Mouse (Mus musculus) cerebellum, adult 11 months (tissue): ENCODE data around the gene Ndufs8.
"Not testable (repeated sequence)": the region's sequence is repeated elsewhere in the genome, so short reads cannot be mapped to it uniquely, and the experiment has no call there.

Experiments used
- DNase-seq: peaks from one replicate; pipeline ENCODE4 v3.0.0; 2022

The Ndufs8 gene

GRCm38 (mm10) chr19:3912337-3913204 lies at the start of gene Ndufs8:
TSS of gene Ndufs8 (minus strand) at chr19:3912774.
- peak; percentile 93 for DNase-seq

GRCm38 (mm10) chr19:3961805-3962204 lies 49.2 kb upstream of the Ndufs8 start:
- not testable (repeated sequence) for DNase-seq

- DNase-seq = no peak
These were observed 47.6 kb upstream of the Ndufs8 start for GRCm38 (mm10) chr19:3960211-3960610.

- DNase-seq = no peak
These were observed 46.5 kb upstream of the Ndufs8 start for GRCm38 (mm10) chr19:3959030-3959429.

GRCm38 (mm10) chr19:3958470-3958869 lies 45.9 kb upstream of the Ndufs8 start, which contains the start of gene Aldh3b3:
TSS of gene Aldh3b3 (plus strand) at chr19:3958645.
- no peak for DNase-seq

- not testable (repeated sequence) for DNase-seq
These were observed 44.9 kb upstream of the Ndufs8 start for GRCm38 (mm10) chr19:3957296-3958036.

- no peak for DNase-seq
These were observed 43.2 kb upstream of the Ndufs8 start for GRCm38 (mm10) chr19:3955804-3956203.

- DNase-seq = no peak
These were observed 42.5 kb upstream of the Ndufs8 start for GRCm38 (mm10) chr19:3955033-3955432.

GRCm38 (mm10) chr19:3952099-3952498 lies 39.5 kb upstream of the Ndufs8 start:
- no peak for DNase-seq

GRCm38 (mm10) chr19:3951461-3951860 lies 38.9 kb upstream of the Ndufs8 start:
- DNase-seq = no peak

- no peak for DNase-seq
These were observed 37.8 kb upstream of the Ndufs8 start for GRCm38 (mm10) chr19:3950331-3950730.

- DNase-seq = no peak
These were observed 36.0 kb upstream of the Ndufs8 start for GRCm38 (mm10) chr19:3948546-3948945.

GRCm38 (mm10) chr19:3947813-3948212 lies 35.2 kb upstream of the Ndufs8 start:
- DNase-seq = no peak

- peak; percentile 51 for DNase-seq
These were observed 34.1 kb upstream of the Ndufs8 start for GRCm38 (mm10) chr19:3946715-3947114.

GRCm38 (mm10) chr19:3945872-3946564 lies 33.4 kb upstream of the Ndufs8 start:
- DNase-seq = no peak

GRCm38 (mm10) chr19:3942986-3943735 lies 30.6 kb upstream of the Ndufs8 start:
- no peak for DNase-seq

GRCm38 (mm10) chr19:3942315-3942714 lies 29.7 kb upstream of the Ndufs8 start:
- DNase-seq = no peak

- peak; percentile 35 for DNase-seq
These were observed 23.6 kb upstream of the Ndufs8 start for GRCm38 (mm10) chr19:3935896-3936850.

GRCm38 (mm10) chr19:3935032-3935895 lies 22.7 kb upstream of the Ndufs8 start, which contains the start of gene Unc93b1:
TSS of gene Unc93b1 (plus strand) at chr19:3935186.
- DNase-seq = no peak

GRCm38 (mm10) chr19:3931716-3932115 lies 19.1 kb upstream of the Ndufs8 start:
- no peak for DNase-seq
